Mouse (Mus musculus): ENCODE data around the gene Dlg4. TPM values are rescaled to one million over a fixed set of nuclear protein-coding genes. Genes with fewer than 3 reads are reported as not detected.

Dlg4 gene
- total and polyA plus RNA-seq, 3 experiments, result 6.5 to 24.7 TPM; not detected in 1

DNA sequence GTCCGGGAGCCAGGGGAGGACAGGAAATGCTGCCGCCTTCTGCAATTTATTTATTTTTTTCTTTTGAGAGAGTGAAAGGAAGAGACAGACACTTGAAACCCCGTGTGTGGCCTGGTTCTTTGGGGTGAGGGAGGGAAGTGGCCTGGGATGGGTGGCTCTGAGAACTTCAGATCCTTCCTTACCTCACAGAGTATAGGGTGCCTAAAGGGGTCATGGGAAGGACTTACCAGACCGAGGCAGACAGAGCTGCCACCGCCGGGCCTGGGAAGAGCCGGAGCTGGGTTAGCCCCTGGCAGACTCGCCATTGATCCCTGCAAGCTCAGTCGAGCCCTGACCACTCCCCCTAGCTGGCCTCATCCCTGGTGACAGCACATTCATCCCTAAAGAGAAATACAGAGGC is 28.7 kb downstream of the Dlg4 start:
- Histone ChIP-seq H3K79me2 (ENCODE audit: control insufficient read depth, insufficient read depth, low read length, poor library complexity) (no peaks in the 10 kb centered on the region), H3K9ac (ENCODE audit: control insufficient read depth, low read depth, low read length, poor library complexity, severe bottlenecking) (no peak overlapping the region), H3K4me1 (ENCODE audit: control insufficient read depth in 1 of 2, insufficient read depth in 2 of 2, low read length in 2 of 2) (no peaks in the 10 kb centered on the region), H3K4me3 (ENCODE audit: control insufficient read depth in 1 of 2, insufficient read depth in 1 of 2, low read depth in 2 of 2, low read length in 2 of 2) (no peak overlapping the region), H3K9me3 (replicated peaks; ENCODE audit: insufficient read depth, low read length) (no peaks in the 10 kb centered on the region), H3K27ac (ENCODE audit: control insufficient read depth, low read depth, low read length) (no peak overlapping the region), H3K27me3 (ENCODE audit: control insufficient read depth in 1 of 2, insufficient read depth in 2 of 2, low read length in 2 of 2) (no peaks in the 10 kb centered on the region), H3K36me3 (ENCODE audit: control insufficient read depth in 1 of 2, insufficient read depth in 2 of 2, low read length in 2 of 2) (no peaks in the 10 kb centered on the region)
- no peak for TF ChIP-seq ZC3H11A (IDR thresholded peaks at IDR 0.05; ENCODE audit: low read depth, low read length)
- TF ChIP-seq ETS1 (IDR thresholded peaks at IDR 0.05; ENCODE audit: low read depth, low read length), result no peak
- no peak for TF ChIP-seq POLR2A (IDR thresholded peaks at IDR 0.05; ENCODE audit: control insufficient read depth in 1 of 2, insufficient read depth in 1 of 2, low read depth in 1 of 2, low read length in 2 of 2, poor library complexity in 1 of 2)
- TF ChIP-seq POLR2AphosphoS5 (IDR thresholded peaks at IDR 0.05; ENCODE audit: borderline replicate concordance, low read depth, low read length), result no peak
- no peak for TF ChIP-seq BHLHE40 (IDR thresholded peaks at IDR 0.05; ENCODE audit: borderline replicate concordance, low read depth, low read length)
- TF ChIP-seq CHD2 (IDR thresholded peaks at IDR 0.05; ENCODE audit: low read length), result no peak
- TF ChIP-seq MYB (IDR thresholded peaks at IDR 0.05; ENCODE audit: low read depth, low read length), result no peak
- no peak for TF ChIP-seq SIN3A (IDR thresholded peaks at IDR 0.05; ENCODE audit: low read length)
- no peak for TF ChIP-seq POLR2AphosphoS2 (IDR thresholded peaks at IDR 0.05; ENCODE audit: low read length)
- no peak for TF ChIP-seq MAFK (IDR thresholded peaks at IDR 0.05; ENCODE audit: borderline replicate concordance, low read depth, low read length)
- TF ChIP-seq RCOR1 (IDR thresholded peaks at IDR 0.05; ENCODE audit: low read depth, low read length), result no peak
- no peak for DNase-seq (ENCODE audit: low read depth, low spot score)

DNA sequence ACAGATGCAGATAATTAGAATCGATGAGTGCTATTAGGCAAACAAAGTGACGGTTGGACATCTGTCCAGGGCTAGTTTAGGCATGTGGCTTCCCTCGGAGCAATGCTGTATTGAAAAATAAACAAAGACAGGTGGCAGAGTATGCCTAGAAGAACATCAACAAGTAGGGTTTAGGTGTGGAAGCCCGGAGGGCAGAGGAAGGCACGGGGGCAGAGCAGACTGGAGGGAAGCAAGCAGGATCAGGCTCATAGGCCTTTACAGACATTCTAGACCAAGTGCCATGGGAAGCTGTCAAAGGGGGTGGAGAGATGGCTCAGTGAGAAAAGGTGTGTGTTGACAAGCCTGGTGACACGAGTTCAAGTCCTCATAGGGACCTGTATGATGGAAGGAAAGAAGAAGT is 32.6 kb downstream of the Dlg4 start:
- no peak overlapping the region for H3K4me3 ChIP-seq (ENCODE audit: control insufficient read depth in 1 of 2, insufficient read depth in 1 of 2, low read depth in 2 of 2, low read length in 2 of 2)
- H3K27me3 ChIP-seq (ENCODE audit: control insufficient read depth in 1 of 2, insufficient read depth in 2 of 2, low read length in 2 of 2), result no peaks in the 10 kb centered on the region; a peak in 1 of 4 replicates
- no peaks in the 10 kb centered on the region for H3K9me3 ChIP-seq (replicated peaks; ENCODE audit: insufficient read depth, low read length)
- H3K27ac ChIP-seq (ENCODE audit: control insufficient read depth, low read depth, low read length), result no peak overlapping the region
- H3K9ac ChIP-seq (ENCODE audit: control insufficient read depth, low read depth, low read length, poor library complexity, severe bottlenecking), result no peak overlapping the region
- no peaks in the 10 kb centered on the region for H3K4me1 ChIP-seq (ENCODE audit: control insufficient read depth in 1 of 2, insufficient read depth in 2 of 2, low read length in 2 of 2)
- DNase-seq (ENCODE audit: low read depth, low spot score), result no peak
- TF ChIP-seq MAFK (IDR thresholded peaks at IDR 0.05; ENCODE audit: borderline replicate concordance, low read depth, low read length) (no peak), MAX (IDR thresholded peaks at IDR 0.05; ENCODE audit: low read length) (no peak), E2F4 (IDR thresholded peaks at IDR 0.05; ENCODE audit: borderline replicate concordance, low read depth, low read length) (no peak), HCFC1 (IDR thresholded peaks at IDR 0.05; ENCODE audit: low read depth, low read length) (no peak), UBTF (IDR thresholded peaks at IDR 0.05; ENCODE audit: borderline replicate concordance, insufficient read depth, low read depth, low read length) (no peak), CHD1 (IDR thresholded peaks at IDR 0.05; ENCODE audit: low read depth, low read length) (no peak), TBP (IDR thresholded peaks at IDR 0.05; ENCODE audit: low read depth, low read length) (no peak), POLR2AphosphoS5 (IDR thresholded peaks at IDR 0.05; ENCODE audit: borderline replicate concordance, low read depth, low read length) (no peak), NELFE (IDR thresholded peaks at IDR 0.05; ENCODE audit: low read depth, low read length) (no peak), MYC (IDR thresholded peaks at IDR 0.05; ENCODE audit: low read depth, low read length) (no peak), ZC3H11A (IDR thresholded peaks at IDR 0.05; ENCODE audit: low read depth, low read length) (no peak), SIN3A (IDR thresholded peaks at IDR 0.05; ENCODE audit: low read length) (no peak), EP300 (IDR thresholded peaks at IDR 0.05; ENCODE audit: low read depth in 1 of 2, low read length in 2 of 2) (no peak), CTCF (IDR thresholded peaks at IDR 0.05 in 2 of 3, conservative IDR thresholded peaks at IDR 0.05 in 1 of 3; ENCODE audit: control insufficient read depth in 1 of 3, insufficient read depth in 1 of 3, low read depth in 2 of 3, low read length in 3 of 3, poor library complexity in 1 of 3, severe bottlenecking in 1 of 3) (no peak), MXI1 (IDR thresholded peaks at IDR 0.05; ENCODE audit: low read depth, low read length) (no peak), BHLHE40 (IDR thresholded peaks at IDR 0.05; ENCODE audit: borderline replicate concordance, low read depth, low read length) (no peak), GABPA (IDR thresholded peaks at IDR 0.05; ENCODE audit: low read depth, low read length) (no peak), TCF12 (IDR thresholded peaks at IDR 0.05; ENCODE audit: low read depth, low read length) (no peak)
- H3K79me2 ChIP-seq (ENCODE audit: control insufficient read depth, insufficient read depth, low read length, poor library complexity), result no peaks in the 10 kb centered on the region
- no peaks in the 10 kb centered on the region for H3K36me3 ChIP-seq (ENCODE audit: control insufficient read depth in 1 of 2, insufficient read depth in 2 of 2, low read length in 2 of 2)

Measured in MEL (cell line).